Mouse (Mus musculus): ENCODE data around the gene AL732309.1.
"Not testable (repeated sequence)": the region's sequence is repeated elsewhere in the genome, so short reads cannot be mapped to it uniquely, and the experiment has no call there.

AL732309.1 gene

GRCm38 (mm10) chr2:25267241-25267640 is 20.6 kb upstream of the AL732309.1 start:
- peak; percentile 69 for DNase-seq

GRCm38 (mm10) chr2:25266720-25267119 is 20.1 kb upstream of the AL732309.1 start:
- DNase-seq, result peak; percentile 86

- DNase-seq, result peak; percentile 99
Measured at GRCm38 (mm10) chr2:25265897-25266656, 19.4 kb upstream of the AL732309.1 start.

- peak; percentile 95 for DNase-seq
Measured at GRCm38 (mm10) chr2:25264851-25265250, 18.2 kb upstream of the AL732309.1 start.

GRCm38 (mm10) chr2:25264286-25264660 is 17.6 kb upstream of the AL732309.1 start:
- peak; percentile 66 for DNase-seq

- DNase-seq, result peak; percentile 73
Measured at GRCm38 (mm10) chr2:25263623-25264285, 17.1 kb upstream of the AL732309.1 start.

- peak; percentile 84 for DNase-seq
Measured at GRCm38 (mm10) chr2:25262795-25263622, 16.3 kb upstream of the AL732309.1 start.

GRCm38 (mm10) chr2:25262291-25262767 is 15.7 kb upstream of the AL732309.1 start, which contains the start of gene Tprn:
TSS of gene Tprn (plus strand) at chr2:25262618.
- peak; percentile 99 for DNase-seq

- no peak for DNase-seq
Measured at GRCm38 (mm10) chr2:25261870-25262269, 15.2 kb upstream of the AL732309.1 start.

GRCm38 (mm10) chr2:25258887-25259286 is 12.2 kb upstream of the AL732309.1 start:
- DNase-seq, result no peak

GRCm38 (mm10) chr2:25257250-25257649 is 10.6 kb upstream of the AL732309.1 start:
- DNase-seq, result not testable (repeated sequence)

GRCm38 (mm10) chr2:25256443-25257109 is 9.9 kb upstream of the AL732309.1 start:
- not testable (repeated sequence) for DNase-seq

- DNase-seq, result peak; percentile 81
Measured at GRCm38 (mm10) chr2:25255284-25255779, 8.7 kb upstream of the AL732309.1 start, which contains the start of gene Tmem203. TSS of gene Tmem203 (plus strand) at chr2:25255439.

- no peak for DNase-seq
Measured at GRCm38 (mm10) chr2:25252331-25252730, 5.7 kb upstream of the AL732309.1 start.

- DNase-seq, result no peak
Measured at GRCm38 (mm10) chr2:25244144-25244543, 2.5 kb downstream of the AL732309.1 start.

GRCm38 (mm10) chr2:25243342-25243741 is 3.3 kb downstream of the AL732309.1 start:
- DNase-seq, result no peak

- no peak for DNase-seq
Measured at GRCm38 (mm10) chr2:25242101-25242506, 4.6 kb downstream of the AL732309.1 start, which contains the start of the genes Rnf208 and Cysrt1. TSS of gene Rnf208 (plus strand) at chr2:25242255. TSS of gene Cysrt1 (minus strand) at chr2:25242452.

GRCm38 (mm10) chr2:25241438-25241775 is 5.3 kb downstream of the AL732309.1 start:
- no peak for DNase-seq

GRCm38 (mm10) chr2:25240723-25241437 is 5.8 kb downstream of the AL732309.1 start:
- peak; percentile 79 for DNase-seq

GRCm38 (mm10) chr2:25240310-25240709 is 6.4 kb downstream of the AL732309.1 start:
- DNase-seq, result no peak

- DNase-seq, result no peak
Measured at GRCm38 (mm10) chr2:25239766-25240165, 6.9 kb downstream of the AL732309.1 start.
